Mouse (Mus musculus) lung, embryonic 14.5 days (tissue): ENCODE results near the gene Bpifc. TPM values are rescaled to one million over a fixed set of nuclear protein-coding genes. Genes with fewer than 3 reads are reported as not detected.

Experiments
- ATAC-seq: fragments of 200-750 bp; cut with Nextera tagmentation; 2 replicates; pipeline ENCODE4 v1.8.0; 2017; ENCODE audit warnings: mild to moderate bottlenecking, moderate TSS enrichment, moderate library complexity; ENCODE audit not compliant: insufficient read depth
- DNase-seq: peaks from one replicate; pipeline ENCODE4 v3.0.0-alpha.2; 2015
- H3K27ac ChIP-seq: fragments of 300-500 bp; sonication (generic); 2 replicates; pipeline ENCODE4 v1.5.1; 2014; ENCODE audit warnings: low read depth, mild to moderate bottlenecking, moderate library complexity
- H3K27me3 ChIP-seq: fragments of 300-500 bp; sonication (generic); 2 replicates; pipeline ENCODE4 v1.6.1; 2014; ENCODE audit warnings: low read length, control low read depth; ENCODE audit not compliant: insufficient read depth
- H3K36me3 ChIP-seq: fragments of 300-500 bp; sonication (generic); 2 replicates; pipeline ENCODE4 v1.6.1; 2014; ENCODE audit warnings: control low read depth; ENCODE audit not compliant: insufficient read depth
- H3K4me1 ChIP-seq: fragments of 300-500 bp; sonication (generic); 2 replicates; pipeline ENCODE4 v1.6.1; 2014; ENCODE audit warnings: antibody characterized with exemption, control low read depth; ENCODE audit not compliant: insufficient read depth
- H3K4me2 ChIP-seq: fragments of 300-500 bp; sonication (generic); 2 replicates; pipeline ENCODE4 v1.6.1; 2014; ENCODE audit warnings: mild to moderate bottlenecking
- H3K4me3 ChIP-seq: fragments of 300-500 bp; sonication (generic); 2 replicates; pipeline ENCODE4 v1.5.1; 2014; ENCODE audit warnings: low read depth, low read length
- H3K9ac ChIP-seq: fragments of 300-500 bp; sonication (generic); 2 replicates; pipeline ENCODE4 v1.6.1; 2014
- H3K9me3 ChIP-seq: fragments of 300-500 bp; sonication (generic); 2 replicates; pipeline ENCODE4 v1.6.1; 2016; ENCODE audit warnings: low read depth, low read length, control low read depth
- CTCF ChIP-seq: IDR thresholded peaks from 2 replicates; pipeline ENCODE4 v1.5.1; 2016; ENCODE audit warnings: antibody characterized with exemption, low read depth
- WGBS: fragments of 180-500 bp; shearing (Covaris S2); extraction: QIAGEN DNeasy Blood & Tissue Kit; methylation state at CpG from one replicate; pipeline ENCODE4 v1.1.7; 2014; 5-methylcytosine and 5-hydroxymethylcytosine counted together
- polyA plus RNA-seq: library from polyadenylated mRNA; unstranded; fragments of >200 nt; fragmentation: Nextera tagmentation; extraction: Ambion mirVana; gene quantifications from 2 replicates; pipeline ENCODE4 v1.2.1, GENCODE M21; 2014

Gene Bpifc
- polyA plus RNA-seq, 1 experiment from 2014 or later, result 0.08 TPM

DNA sequence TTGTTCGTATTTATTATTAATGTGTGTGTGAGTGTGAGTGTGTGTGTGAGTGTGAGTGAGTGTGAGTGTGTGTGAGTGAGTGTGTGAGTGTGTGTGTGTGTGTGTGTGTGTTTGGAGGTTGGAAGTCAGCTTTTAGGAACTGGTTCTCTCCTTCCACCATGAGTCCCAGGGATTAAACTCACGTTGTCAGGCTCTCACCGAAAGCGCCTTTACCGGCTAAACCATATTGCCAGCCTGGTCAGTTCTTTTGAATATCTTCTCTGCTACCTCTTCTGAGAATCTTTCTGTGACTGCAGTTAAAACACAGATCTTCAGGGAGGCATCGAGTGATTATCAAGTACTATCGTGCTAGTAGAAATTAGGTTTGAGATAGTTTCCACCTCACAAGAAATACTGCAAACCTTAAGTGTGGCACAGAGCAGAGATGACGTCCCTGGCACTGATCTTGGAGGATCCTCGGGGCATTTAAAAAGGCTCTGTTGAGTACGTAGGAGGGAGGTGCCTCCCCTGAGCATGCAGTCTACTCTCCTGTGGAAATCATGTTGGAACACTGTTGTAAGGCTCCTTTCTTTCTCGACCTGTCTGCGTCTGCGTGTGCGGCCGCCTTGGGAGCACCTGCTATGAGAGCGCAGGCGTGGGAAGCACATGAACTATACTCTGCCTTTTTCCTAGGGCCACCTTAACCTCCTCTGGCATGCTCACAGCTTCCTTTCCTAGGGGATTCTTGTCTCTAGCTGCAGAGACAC, 44.1 kb downstream of the Bpifc start:
- no peak for ATAC-seq
- H3K27me3 ChIP-seq, result no peaks in the 10 kb centered on the region
- H3K4me3 ChIP-seq, result no peak overlapping the region
- no peaks in the 10 kb centered on the region for H3K9me3 ChIP-seq
- TF ChIP-seq CTCF, result no peak
- no peaks in the 10 kb centered on the region for H3K4me1 ChIP-seq
- H3K36me3 ChIP-seq, result no peaks in the 10 kb centered on the region
- H3K4me2 ChIP-seq, result no peak overlapping the region
- H3K9ac ChIP-seq, result no peak overlapping the region
- no peak for DNase-seq
- no peak overlapping the region for H3K27ac ChIP-seq
- 61% methylated on average over 17 of the region's 17 CpGs for WGBS

- no peak for DNase-seq
- WGBS, result 43% methylated on average over 2 of the region's 2 CpGs
Observed at GRCm38 (mm10) chr10:85966476-85966875, 45.2 kb downstream of the Bpifc start.

GRCm38 (mm10) chr10:85964316-85964715, 47.4 kb downstream of the Bpifc start:
- no peak for DNase-seq
- no peaks in the 10 kb centered on the region for H3K4me1 ChIP-seq
- 80% methylated on average over 7 of the region's 7 CpGs for WGBS
- ATAC-seq, result no peak
- H3K9me3 ChIP-seq, result no peaks in the 10 kb centered on the region
- H3K4me3 ChIP-seq, result no peak overlapping the region
- H3K4me2 ChIP-seq, result no peak overlapping the region
- no peak for TF ChIP-seq CTCF
- H3K27me3 ChIP-seq, result no peaks in the 10 kb centered on the region
- H3K36me3 ChIP-seq, result no peaks in the 10 kb centered on the region
- H3K9ac ChIP-seq, result no peak overlapping the region
- no peak overlapping the region for H3K27ac ChIP-seq

More at GRCm38 (mm10) chr10:85966476-85966875, 45.2 kb downstream of the Bpifc start:
- Histone ChIP-seq H3K4me2 (no peak overlapping the region), H3K36me3 (no peaks in the 10 kb centered on the region), H3K9me3 (no peaks in the 10 kb centered on the region), H3K27ac (no peak overlapping the region), H3K4me1 (no peaks in the 10 kb centered on the region), H3K4me3 (no peak overlapping the region), H3K9ac (no peak overlapping the region), H3K27me3 (no peaks in the 10 kb centered on the region)
- no peak for ATAC-seq
- no peak for TF ChIP-seq CTCF

GRCm38 (mm10) chr10:85962897-85963296, 48.8 kb downstream of the Bpifc start:
- TF ChIP-seq CTCF, result no peak
- 47% methylated on average over 9 of the region's 9 CpGs for WGBS

GRCm38 (mm10) chr10:85957464-85957950, 54.2 kb downstream of the Bpifc start, which contains the start of gene Rtcb:
Rtcb (minus strand) TSS chr10:85957823.
- no peaks in the 10 kb centered on the region for H3K4me1 ChIP-seq
- peak within 1 kb of the TSS; percentile 92 for H3K9ac ChIP-seq
- no peaks in the 10 kb centered on the region for H3K27me3 ChIP-seq
- no peaks in the 10 kb centered on the region for H3K9me3 ChIP-seq
- ATAC-seq (peak; percentile 92), DNase-seq (peak; percentile 98)
- H3K4me3 ChIP-seq, result peak within 1 kb of the TSS; percentile 85
- TF ChIP-seq CTCF, result no peak
- H3K27ac ChIP-seq, result peak within 1 kb of the TSS; percentile 76
- H3K4me2 ChIP-seq, result peak within 1 kb of the TSS; percentile 92
- WGBS, result under 1% methylated on average over 38 of the region's 38 CpGs
- H3K36me3 ChIP-seq, result peaks cover 27% of the 10 kb centered on the region

More at GRCm38 (mm10) chr10:85962897-85963296, 48.8 kb downstream of the Bpifc start:
- DNase-seq, result peak; percentile 51
- no peak overlapping the region for H3K4me2 ChIP-seq
- H3K27me3 ChIP-seq, result no peaks in the 10 kb centered on the region
- H3K4me1 ChIP-seq, result no peaks in the 10 kb centered on the region
- H3K9me3 ChIP-seq, result no peaks in the 10 kb centered on the region
- no peak overlapping the region for H3K9ac ChIP-seq
- H3K27ac ChIP-seq, result no peak overlapping the region
- ATAC-seq, result no peak
- no peaks in the 10 kb centered on the region for H3K36me3 ChIP-seq
- no peak overlapping the region for H3K4me3 ChIP-seq

- Histone ChIP-seq H3K27ac (peak overlapping the region; percentile 76; the same call in 1 of the 2 replicates), H3K4me3 (peak overlapping the region; percentile 85), H3K9me3 (no peaks in the 10 kb centered on the region), H3K4me2 (peak overlapping the region; percentile 92), H3K36me3 (peaks cover 33% of the 10 kb centered on the region), H3K9ac (peak overlapping the region; percentile 92), H3K27me3 (no peaks in the 10 kb centered on the region), H3K4me1 (no peaks in the 10 kb centered on the region)
- no peak for TF ChIP-seq CTCF
- ATAC-seq (no peak), DNase-seq (peak; percentile 29)
- WGBS, result 2% methylated on average over 20 of the region's 20 CpGs
Observed at GRCm38 (mm10) chr10:85956871-85957419, 54.8 kb downstream of the Bpifc start.

DNA sequence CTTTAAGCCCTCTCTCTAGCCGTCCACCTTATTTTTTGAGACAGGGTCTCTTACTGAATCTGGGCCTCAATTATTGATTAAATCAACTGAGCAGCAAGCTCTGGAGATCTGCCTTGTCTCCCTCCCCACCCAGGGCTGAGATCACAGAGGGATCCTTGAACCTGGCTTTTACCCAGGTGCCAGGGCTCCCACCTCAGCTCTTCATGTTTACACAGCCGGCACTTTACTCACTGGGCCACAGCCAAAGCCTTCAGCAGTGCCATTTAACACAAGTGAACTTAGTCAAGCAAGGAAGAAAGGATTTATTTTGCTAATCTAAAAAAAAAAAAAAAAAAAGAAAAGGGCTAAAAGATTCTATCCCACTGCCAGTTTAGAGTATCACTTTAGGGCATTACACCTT, 57.3 kb downstream of the Bpifc start:
- Histone ChIP-seq H3K4me1 (no peaks in the 10 kb centered on the region), H3K27ac (peak overlapping the region; percentile 58), H3K9me3 (no peaks in the 10 kb centered on the region), H3K4me2 (no peak overlapping the region), H3K27me3 (no peaks in the 10 kb centered on the region), H3K4me3 (no peak overlapping the region), H3K9ac (no peak overlapping the region), H3K36me3 (peaks cover 54% of the 10 kb centered on the region)
- 44% methylated on average over 2 of the region's 2 CpGs for WGBS
- no peak for TF ChIP-seq CTCF
- DNase-seq (peak; percentile 59), ATAC-seq (no peak)
